Mouse (Mus musculus) stomach, postnatal 0 days (tissue): Measurements from ENCODE around the gene Frg2f1. TPM values are rescaled to one million over a fixed set of nuclear protein-coding genes. Genes with fewer than 3 reads are reported as not detected.
A peak's percentile ranks its signal among the peaks of the same experiment; 100 is the strongest.

ENCODE experiments used
- ATAC-seq: fragments of 200-750 bp; cut with Nextera tagmentation; 2 replicates; pipeline ENCODE4 v1.8.0; 2017; ENCODE audit not compliant: low FRiP score, low TSS enrichment
- DNase-seq: peaks from one replicate; pipeline ENCODE4 v3.0.0-alpha.2; 2016; ENCODE audit warnings: low spot score
- H3K27ac ChIP-seq: fragments of 300-500 bp; sonication (generic); replicated peaks from 2 replicates; pipeline ENCODE4 v1.5.1; 2014; ENCODE audit warnings: mild to moderate bottlenecking, control low read depth
- H3K27me3 ChIP-seq: fragments of 300-500 bp; sonication (generic); 2 replicates; pipeline ENCODE4 v1.6.1; 2014; ENCODE audit warnings: low read length; ENCODE audit not compliant: control insufficient read depth, insufficient read depth
- H3K36me3 ChIP-seq: fragments of 300-500 bp; sonication (generic); 2 replicates; pipeline ENCODE4 v1.6.1; 2014; ENCODE audit warnings: low read length, mixed read lengths; ENCODE audit not compliant: control insufficient read depth, insufficient read depth
- H3K4me1 ChIP-seq: fragments of 300-500 bp; sonication (generic); replicated peaks from 2 replicates; pipeline ENCODE4 v1.6.1; 2014; ENCODE audit warnings: antibody characterized with exemption; ENCODE audit not compliant: control insufficient read depth, insufficient read depth
- H3K4me2 ChIP-seq: fragments of 300-500 bp; sonication (generic); replicated peaks from 2 replicates; pipeline ENCODE4 v1.6.1; 2014; ENCODE audit warnings: low read depth, mild to moderate bottlenecking, control low read depth, moderate library complexity
- H3K4me3 ChIP-seq: fragments of 300-500 bp; sonication (generic); 2 replicates; pipeline ENCODE4 v1.5.1; 2014; ENCODE audit warnings: low read depth, low read length, control low read depth
- H3K9ac ChIP-seq: fragments of 300-500 bp; sonication (generic); 2 replicates; pipeline ENCODE4 v1.6.1; 2014; ENCODE audit warnings: mild to moderate bottlenecking, low read length, control low read depth, mixed read lengths
- H3K9me3 ChIP-seq: fragments of 300-500 bp; sonication (generic); 2 replicates; pipeline ENCODE4 v1.6.1; 2016; ENCODE audit warnings: low read length; ENCODE audit not compliant: control insufficient read depth
- CTCF ChIP-seq: IDR thresholded peaks from 2 replicates; pipeline ENCODE4 v1.5.1; 2016; ENCODE audit warnings: antibody characterized with exemption, low read depth, mild to moderate bottlenecking, moderate library complexity
- EP300 ChIP-seq: optimal IDR thresholded peaks from 2 replicates; pipeline ENCODE3; 2016; ENCODE audit warnings: antibody characterized with exemption
- WGBS: fragments of 180-500 bp; shearing (Covaris S2); extraction: QIAGEN DNeasy Blood & Tissue Kit; methylation state at CpG from one replicate; pipeline ENCODE4 v1.1.7; 2014; 5-methylcytosine and 5-hydroxymethylcytosine counted together
- polyA plus RNA-seq: library from polyadenylated mRNA; unstranded; fragments of >200 nt; fragmentation: Nextera tagmentation; extraction: Ambion mirVana; gene quantifications from 2 replicates; pipeline ENCODE4 v1.2.1, GENCODE M21; 2015

Frg2f1 gene
- polyA plus RNA-seq, 1 experiment from 2014 or later: 2.9 TPM

- Histone ChIP-seq H3K4me2 (no peak overlapping the region), H3K27ac (no peak overlapping the region), H3K9ac (no peak overlapping the region), H3K4me3 (no peak overlapping the region), H3K9me3 (no peaks in the 10 kb centered on the region), H3K27me3 (no peaks in the 10 kb centered on the region), H3K36me3 (no peaks in the 10 kb centered on the region), H3K4me1 (no peaks in the 10 kb centered on the region)
- no peak for DNase-seq
- TF ChIP-seq EP300 (no peak), CTCF (no peak)
- no peak for ATAC-seq
- 48% methylated on average over 3 of the region's 3 CpGs for WGBS
Measured at GRCm38 (mm10) chr4:119512731-119513141, 26.6 kb downstream of the Frg2f1 start.

DNA sequence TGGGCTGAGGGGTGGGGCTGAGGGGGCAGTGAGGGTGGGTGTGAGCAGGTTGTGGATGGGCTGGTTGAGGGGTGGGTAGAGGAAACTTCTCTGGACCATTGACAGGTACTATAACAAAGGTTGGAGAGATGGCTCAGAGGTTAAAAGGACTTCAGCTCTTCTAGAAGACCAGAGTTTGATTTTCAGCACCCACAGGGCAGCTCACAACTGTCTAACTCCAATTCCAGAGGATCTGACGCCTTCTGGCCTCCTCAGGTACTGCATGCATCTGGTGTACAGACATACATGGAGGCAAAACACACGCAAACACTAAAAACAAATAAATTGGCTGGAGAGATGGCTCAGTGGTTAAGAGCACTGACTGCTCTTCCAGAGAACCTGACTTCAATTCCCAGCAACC is 27.7 kb downstream of the Frg2f1 start:
- 77% methylated on average over 2 of the region's 2 CpGs for WGBS
- no peak for DNase-seq

DNA sequence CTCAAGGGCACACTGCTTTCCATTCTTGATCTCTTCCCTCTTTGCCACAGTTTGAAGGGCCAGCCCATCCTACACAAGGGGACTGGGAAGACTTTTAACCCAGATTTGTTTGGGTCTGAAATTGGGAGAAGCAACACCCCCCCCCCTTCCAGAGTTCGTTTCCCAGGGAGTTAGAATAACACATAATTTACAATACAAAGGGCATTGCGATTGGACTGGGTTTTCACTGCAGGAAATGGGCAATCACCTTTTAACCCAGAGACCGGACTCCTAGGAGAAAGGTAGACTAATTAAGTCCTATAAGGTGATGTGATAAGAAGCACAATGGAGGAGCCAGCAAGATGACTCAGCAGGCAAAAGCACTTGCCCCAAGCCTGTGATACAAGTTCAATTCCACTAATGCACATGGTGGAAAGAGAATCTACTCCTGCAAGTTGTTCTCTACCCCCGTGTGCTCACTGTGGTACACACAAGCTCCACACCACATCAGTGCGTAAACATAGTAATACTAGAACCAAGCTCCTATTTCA is 40.9 kb downstream of the Frg2f1 start:
- H3K36me3 ChIP-seq: no peaks in the 10 kb centered on the region
- ATAC-seq: no peak
- H3K9me3 ChIP-seq: no peaks in the 10 kb centered on the region
- TF ChIP-seq EP300 (no peak), CTCF (no peak)
- 64% methylated on average over 5 of the region's 5 CpGs for WGBS
- no peaks in the 10 kb centered on the region for H3K27me3 ChIP-seq
- no peak overlapping the region for H3K27ac ChIP-seq
- no peaks in the 10 kb centered on the region for H3K4me1 ChIP-seq
- H3K4me2 ChIP-seq: no peak overlapping the region
- no peak for DNase-seq
- no peak overlapping the region for H3K9ac ChIP-seq
- H3K4me3 ChIP-seq: no peak overlapping the region

More for the DNA sequence above, 27.7 kb downstream of the Frg2f1 start:
- no peak overlapping the region for H3K9ac ChIP-seq
- no peak overlapping the region for H3K4me3 ChIP-seq
- no peaks in the 10 kb centered on the region for H3K4me1 ChIP-seq
- no peak overlapping the region for H3K27ac ChIP-seq
- ATAC-seq: no peak
- H3K4me2 ChIP-seq: no peak overlapping the region
- H3K36me3 ChIP-seq: no peaks in the 10 kb centered on the region
- no peaks in the 10 kb centered on the region for H3K9me3 ChIP-seq
- no peaks in the 10 kb centered on the region for H3K27me3 ChIP-seq
- TF ChIP-seq EP300 (no peak), CTCF (peak; percentile 35)

DNA sequence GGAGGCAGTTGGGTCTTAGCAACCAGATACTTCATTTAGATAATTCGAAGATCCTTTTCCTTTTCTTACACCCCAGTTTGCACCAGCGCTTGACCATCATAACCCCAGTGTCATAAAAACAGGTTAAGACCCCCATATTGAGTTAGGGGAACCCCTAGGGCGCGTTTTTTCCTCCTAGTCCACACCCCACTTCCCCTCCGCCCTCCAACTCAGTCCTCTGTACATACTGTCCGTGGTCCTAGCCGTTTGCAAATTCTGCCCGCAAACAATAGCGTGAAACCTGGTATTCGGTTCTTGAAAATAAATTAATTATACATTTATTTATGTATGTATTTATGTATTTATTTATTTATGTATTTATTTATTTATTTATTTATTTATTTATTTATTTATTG is 46.4 kb downstream of the Frg2f1 start:
- H3K27me3 ChIP-seq: 0 out of 2 replicates have a peak, but pooled peaks cover 3% of the 10 kb centered on the region
- H3K4me2 ChIP-seq: peak overlapping the region; percentile 94
- no peak for TF ChIP-seq CTCF
- TF ChIP-seq EP300: no peak
- no peaks in the 10 kb centered on the region for H3K9me3 ChIP-seq
- no peak overlapping the region for H3K27ac ChIP-seq
- peak overlapping the region; percentile 51 for H3K4me3 ChIP-seq
- no peak for DNase-seq
- ATAC-seq: no peak
- H3K36me3 ChIP-seq: no peaks in the 10 kb centered on the region
- WGBS: 37% methylated on average over 10 of the region's 10 CpGs
- H3K9ac ChIP-seq: peak overlapping the region; percentile 55
- no peaks in the 10 kb centered on the region for H3K4me1 ChIP-seq

- DNase-seq: peak; percentile 70
- Histone ChIP-seq H3K27me3 (0 out of 2 replicates have a peak, but pooled peaks cover 3% of the 10 kb centered on the region), H3K9ac (peak within 1 kb of the TSS; percentile 55), H3K9me3 (no peaks in the 10 kb centered on the region), H3K4me3 (peak within 1 kb of the TSS; percentile 51), H3K4me1 (no peaks in the 10 kb centered on the region), H3K36me3 (no peaks in the 10 kb centered on the region), H3K27ac (no peak within 1 kb of the TSS), H3K4me2 (peak within 1 kb of the TSS; percentile 94)
- peak; percentile 83 for ATAC-seq
- TF ChIP-seq EP300 (no peak), CTCF (no peak)
- under 1% methylated on average over 71 of the region's 77 CpGs for WGBS
Measured at GRCm38 (mm10) chr4:119492291-119492932, 46.9 kb downstream of the Frg2f1 start, which contains the start of gene Rimkla. Gene Rimkla (minus strand): TSS chr4:119492628.

- Histone ChIP-seq H3K4me3 (no peak overlapping the region), H3K4me1 (no peaks in the 10 kb centered on the region)
- WGBS: 80% methylated on average over 3 of the region's 3 CpGs
Measured at GRCm38 (mm10) chr4:119490806-119491205, 48.5 kb downstream of the Frg2f1 start.

More at GRCm38 (mm10) chr4:119490806-119491205, 48.5 kb downstream of the Frg2f1 start:
- Histone ChIP-seq H3K4me2 (no peak overlapping the region), H3K27me3 (0 out of 2 replicates have a peak, but pooled peaks cover 3% of the 10 kb centered on the region), H3K36me3 (no peaks in the 10 kb centered on the region), H3K27ac (no peak overlapping the region), H3K9ac (no peak overlapping the region), H3K9me3 (no peaks in the 10 kb centered on the region)
- DNase-seq: peak; percentile 27
- no peak for ATAC-seq
- TF ChIP-seq EP300 (no peak), CTCF (peak; percentile 59)
